In the genomic region with DNA sequence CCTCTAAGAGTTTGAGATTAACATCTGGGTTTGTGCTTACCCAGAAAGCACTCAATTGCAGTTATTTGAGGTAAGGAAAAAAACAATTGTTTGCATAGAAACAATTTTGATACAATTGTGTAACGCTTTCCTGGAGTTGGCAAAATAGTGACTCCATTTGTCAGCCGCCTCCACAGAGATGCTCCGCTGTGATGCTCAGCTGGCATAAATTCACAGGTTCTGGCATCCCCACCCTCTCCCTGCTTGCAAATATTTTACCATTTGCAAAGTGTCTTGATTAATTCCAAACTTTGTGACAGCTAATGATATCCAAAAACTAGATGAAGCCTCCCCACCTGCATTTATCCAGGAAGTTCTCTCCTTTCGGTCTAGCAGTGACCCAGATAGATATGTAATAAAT, we compare ENCODE assay signal across 21 mouse cellular contexts. TPM values are rescaled to one million over a fixed set of nuclear protein-coding genes. Genes with fewer than 3 reads are reported as not detected.
DNase-seq lines count a peak whose midpoint lies in the region; TF ChIP-seq lines count a peak whose summit lies in the region.
"Had no signal": no experiment of that assay in that cellular context is flagged by ENCODE, and none has a peak within 500 bp of the region (broad histone marks: within the 10 kb centered on the region; RNA-seq: fewer than 3 reads in every experiment).

No protein-coding gene starts in this region.

- no peak overlapping the region for H3K4me3 ChIP-seq in layer of hippocampus, adult 2 months
- H3K4me3 ChIP-seq: embryonic facial prominence, embryonic 13.5 days; embryonic facial prominence, embryonic 15.5 days; erythroblast, embryonic 14.5 days; forebrain, embryonic 10.5 days; forebrain, embryonic 12.5 days had no signal

- DNase-seq in layer of hippocampus, adult 11-12 months (ENCODE audit: low spot score): peak; percentile 33
- DNase-seq in layer of hippocampus, adult 9-10 months (ENCODE audit: low spot score): no peak
- DNase-seq in layer of hippocampus, adult 2 months (ENCODE audit: low spot score in 2 of 2): peak; percentile 58 to 66
- peak; percentile 36 to 70 for DNase-seq in layer of hippocampus, postnatal 14 days (ENCODE audit: low spot score in 2 of 2)
- DNase-seq in spleen, adult 12 weeks (ENCODE audit: low spot score): no peak
- DNase-seq in adrenal gland, postnatal 10 days: no peak
- no peak for DNase-seq in heart, postnatal 10 days
- DNase-seq: adrenal gland, adult 8-10 months; adrenal gland, postnatal 25 days; B cell, adult 2 months; cerebellum, adult 11-12 months; cerebellum, adult 2 months; cerebellum, adult 9-10 months; cerebellum, postnatal 25 days; embryo, embryonic 11 days had no signal

- no peak overlapping the region for H3K27ac ChIP-seq in layer of hippocampus, adult 2 months
- H3K27ac ChIP-seq: embryonic facial prominence, embryonic 13.5 days; embryonic facial prominence, embryonic 15.5 days; forebrain, embryonic 10.5 days; forebrain, embryonic 12.5 days had no signal

- intact Hi-C loops in heart, postnatal 10 days (cut with DNase I): no loop called here

- TF ChIP-seq CTCF in layer of hippocampus, adult 2 months (conservative IDR thresholded peaks at IDR 0.05): no peak

RNA-seq across cellular contexts. Expression of a gene that starts 5.5 kb away (rescaled TPM):
- 100 to 1,000 TPM; 103 to 109 TPM for total RNA-seq in layer of hippocampus, adult 2 months (2021)
- 100 to 1,000 TPM; 157 to 163 TPM for total RNA-seq in layer of hippocampus, postnatal 14 days (2021)
- total RNA-seq in adrenal gland, postnatal 10 days (2021): 10 to 100 TPM; 16.2 to 18.7 TPM
- 1 to 10 TPM; 3.3 to 4.3 TPM for total RNA-seq in heart, postnatal 10 days (2021)
- total RNA-seq: CH12.LX had no signal

Comparison
In these comparisons a context has a peak if more than half of its experiments do, and no peak if none do; other contexts are left out.
1. DNase-seq: peak in layer of hippocampus, adult 11-12 months (single experiment), layer of hippocampus, adult 2 months (2 of 2) and layer of hippocampus, postnatal 14 days (2 of 2); none in layer of hippocampus, adult 9-10 months (single experiment), spleen, adult 12 weeks (single experiment), adrenal gland, postnatal 10 days (single experiment) and heart, postnatal 10 days (0 of 2).
2. RNA of a gene that starts 5.5 kb away (total RNA-seq): 157 to 163 TPM in layer of hippocampus, postnatal 14 days and 103 to 109 TPM in layer of hippocampus, adult 2 months; 16.2 to 18.7 TPM in adrenal gland, postnatal 10 days and 3.3 to 4.3 TPM in heart, postnatal 10 days; every median in the first group is over 4 times any median in the second.